Mouse (Mus musculus) gastrocnemius, postnatal 25 days (tissue): Measurements from ENCODE around the gene Mtg2. TPM values are rescaled to one million over a fixed set of nuclear protein-coding genes. Genes with fewer than 3 reads are reported as not detected.
A peak's percentile ranks its signal among the peaks of the same experiment; 100 is the strongest.

Source experiments
- DNase-seq: peaks from one replicate; pipeline ENCODE4 v3.0.0; 2022
- long read RNA-seq, 2 experiments: library from polyadenylated mRNA; stranded (forward); transcript quantifications; one replicate each; pipeline ENCODE4 v2.0.0; 2021
- total RNA-seq, 2 experiments: library from RNA; stranded (reverse); gene quantifications; 1 replicate in 1 of 2; 2 replicates in 1 of 2; pipeline ENCODE4 v1.2.3; 2021

The Mtg2 gene
- total RNA-seq = 10 to 100 TPM; 12.5 to 13.2 TPM
- long read RNA-seq, experiment 1, partial matches to known transcripts = 6 of 39 reads
- long read RNA-seq, experiment 1, other reads (novel, unspliced or antisense) = 31 of 39 reads
- long read RNA-seq, experiment 2, partial matches to known transcripts = 8 of 46 reads
- long read RNA-seq, experiment 2, other reads (novel, unspliced or antisense) = 37 of 46 reads

GRCm38 (mm10) chr2:180070481-180071453 is at the start of gene Mtg2:
Gene Mtg2 (plus strand): TSS chr2:180070588.
- peak; percentile 92 for DNase-seq

- DNase-seq = no peak
Measured at GRCm38 (mm10) chr2:180020919-180021318, 49.5 kb upstream of the Mtg2 start.

- peak; percentile 32 for DNase-seq
Measured at GRCm38 (mm10) chr2:180022751-180023150, 47.6 kb upstream of the Mtg2 start.

GRCm38 (mm10) chr2:180024401-180025098 is 45.8 kb upstream of the Mtg2 start, which contains the start of gene Lsm14b:
Gene Lsm14b (plus strand): TSS chr2:180024987.
- DNase-seq = peak; percentile 100

GRCm38 (mm10) chr2:180025135-180025860 is 45.1 kb upstream of the Mtg2 start:
- DNase-seq = peak; percentile 41

- no peak for DNase-seq
Measured at GRCm38 (mm10) chr2:180025861-180026200, 44.6 kb upstream of the Mtg2 start.

GRCm38 (mm10) chr2:180027768-180028167 is 42.6 kb upstream of the Mtg2 start:
- DNase-seq = no peak

GRCm38 (mm10) chr2:180031270-180031669 is 39.1 kb upstream of the Mtg2 start:
- DNase-seq = no peak

- no peak for DNase-seq
Measured at GRCm38 (mm10) chr2:180032925-180033324, 37.5 kb upstream of the Mtg2 start.

- DNase-seq = no peak
Measured at GRCm38 (mm10) chr2:180033956-180034355, 36.4 kb upstream of the Mtg2 start.

- no peak for DNase-seq
Measured at GRCm38 (mm10) chr2:180034753-180035152, 35.6 kb upstream of the Mtg2 start.

- no peak for DNase-seq
Measured at GRCm38 (mm10) chr2:180040406-180040805, 30.0 kb upstream of the Mtg2 start.

GRCm38 (mm10) chr2:180041577-180042255 is 28.7 kb upstream of the Mtg2 start:
- no peak for DNase-seq

GRCm38 (mm10) chr2:180042256-180042857 is 28.0 kb upstream of the Mtg2 start, which contains the start of the genes Psma7 and Ss18l1:
Gene Psma7 (minus strand): TSS chr2:180042433.
Gene Ss18l1 (plus strand): TSS chr2:180042509.
- peak; percentile 91 for DNase-seq

- peak; percentile 49 for DNase-seq
Measured at GRCm38 (mm10) chr2:180042858-180043515, 27.4 kb upstream of the Mtg2 start.

GRCm38 (mm10) chr2:180045283-180045682 is 25.1 kb upstream of the Mtg2 start:
- DNase-seq = no peak

- no peak for DNase-seq
Measured at GRCm38 (mm10) chr2:180047580-180047979, 22.8 kb upstream of the Mtg2 start.

GRCm38 (mm10) chr2:180047980-180048635 is 22.3 kb upstream of the Mtg2 start:
- no peak for DNase-seq

- DNase-seq = peak; percentile 44
Measured at GRCm38 (mm10) chr2:180050986-180051385, 19.4 kb upstream of the Mtg2 start.
